In genomic region chr19:40395757-40396661, GRCm38 (mm10) we compare ENCODE assay signal across 8 mouse cellular contexts.
DNase-seq lines count a peak whose midpoint lies in the region; ATAC-seq and TF ChIP-seq lines count a peak whose summit lies in the region.

No protein-coding gene starts in this region.

- H3K9ac ChIP-seq in hindbrain, postnatal 0 days (replicated peaks; ENCODE audit: low read length), result no peak overlapping the region

- no peak for TF ChIP-seq CTCF in embryonic fibroblast, embryonic 13.5 days (IDR thresholded peaks at IDR 0.05; ENCODE audit: borderline replicate concordance, insufficient read depth, low read length)
- no peak for TF ChIP-seq CTCF in hindbrain, postnatal 0 days (IDR thresholded peaks at IDR 0.05; ENCODE audit: low read depth)

- H3K27me3 ChIP-seq in hindbrain, postnatal 0 days (ENCODE audit: insufficient read depth, low read length), result no peaks in the 10 kb centered on the region

- H3K4me2 ChIP-seq in hindbrain, postnatal 0 days (ENCODE audit: low read depth, low read length), result no peak overlapping the region

- DNase-seq in frontal cortex, postnatal 10 days (ENCODE audit: low spot score in 2 of 2), result no peak
- DNase-seq in 3T3-L1 (ENCODE audit: low read depth, low spot score), result peak; percentile 13
- peak; percentile 64 for DNase-seq in hindbrain, postnatal 0 days (ENCODE audit: low spot score)
- DNase-seq in right cerebral cortex, adult 18-20 months, result no peak

- TF ChIP-seq POLR2A in embryonic fibroblast, embryonic 13.5 days (IDR thresholded peaks at IDR 0.05; ENCODE audit: low read depth, low read length), result no peak

- H3K27ac ChIP-seq in embryonic fibroblast, embryonic 13.5 days (ENCODE audit: insufficient read depth, low read length), result peak overlapping the region; percentile 38; the same call in 1 of the 2 replicates
- H3K27ac ChIP-seq in hindbrain, postnatal 0 days, result peak overlapping the region; percentile 69; the same call in 1 of the 2 replicates

- H3K9me3 ChIP-seq in hindbrain, postnatal 0 days (ENCODE audit: low read length), result no peaks in the 10 kb centered on the region

- 43% methylated on average over 14 of the region's 14 CpGs for WGBS in hindbrain, postnatal 0 days

- peak; percentile 20; the same call in 1 of the 2 replicates for ATAC-seq in frontal cortex, adult (ENCODE audit: low TSS enrichment)
- peak; percentile 60 for ATAC-seq in hindbrain, postnatal 0 days
- no peak for ATAC-seq in erythroid progenitor cell, adult 5-6 weeks (replicated peaks; ENCODE audit: low FRiP score, poor library complexity, severe bottlenecking)
- no peak for ATAC-seq in CD4-positive, CD25-positive, alpha-beta regulatory T cell, adult 4 months

- H3K4me1 ChIP-seq in embryonic fibroblast, embryonic 13.5 days (ENCODE audit: control insufficient read depth, insufficient read depth, low read length), result 0 out of 2 replicates have a peak, but pooled peaks cover under 1% of the 10 kb centered on the region
- peaks cover 19% of the 10 kb centered on the region for H3K4me1 ChIP-seq in hindbrain, postnatal 0 days (ENCODE audit: insufficient read depth, low read length)

- 0 out of 2 replicates have a peak, but pooled peaks cover 16% of the 10 kb centered on the region for H3K36me3 ChIP-seq in hindbrain, postnatal 0 days (ENCODE audit: insufficient read depth, low read length)

- no peak overlapping the region for H3K4me3 ChIP-seq in embryonic fibroblast, embryonic 13.5 days (ENCODE audit: insufficient read depth, low read length)
- H3K4me3 ChIP-seq in hindbrain, postnatal 0 days (ENCODE audit: low read length), result no peak overlapping the region

Comparison
In these comparisons a context has a peak if more than half of its experiments do, and no peak if none do; other contexts are left out.
1. ATAC-seq: peak in frontal cortex, adult (single experiment) and hindbrain, postnatal 0 days (single experiment); none in erythroid progenitor cell, adult 5-6 weeks (single experiment) and CD4-positive, CD25-positive, alpha-beta regulatory T cell, adult 4 months (single experiment).
2. DNase-seq: peak in 3T3-L1 (single experiment) and hindbrain, postnatal 0 days (single experiment); none in frontal cortex, postnatal 10 days (0 of 2) and right cerebral cortex, adult 18-20 months (single experiment).